8 mouse cellular contexts compared by ENCODE assay signal in genomic region chr6:134898095-134898965, GRCm38 (mm10). TPM values are rescaled to one million over a fixed set of nuclear protein-coding genes. Genes with fewer than 3 reads are reported as not detected.
DNase-seq lines count a peak whose midpoint lies in the region; ATAC-seq and TF ChIP-seq lines count a peak whose summit lies in the region.

TSS of gene Gpr19 (minus strand) at chr6:134898578.

- H3K27ac ChIP-seq in bone marrow, adult 2 months (ENCODE audit: control insufficient read depth, insufficient read depth, low read depth, low read length, poor library complexity) = peak within 1 kb of the TSS; percentile 99
- H3K27ac ChIP-seq in embryonic facial prominence, embryonic 15.5 days (replicated peaks) = peak within 1 kb of the TSS; percentile 100
- H3K27ac ChIP-seq in limb, embryonic 15.5 days = peak within 1 kb of the TSS; percentile 100
- H3K27ac ChIP-seq in midbrain, postnatal 0 days (ENCODE audit: low read depth, low read length) = peak within 1 kb of the TSS; percentile 99

- no peaks in the 10 kb centered on the region for H3K36me3 ChIP-seq in embryonic facial prominence, embryonic 15.5 days
- H3K36me3 ChIP-seq in limb, embryonic 15.5 days = no peaks in the 10 kb centered on the region
- no peaks in the 10 kb centered on the region for H3K36me3 ChIP-seq in midbrain, postnatal 0 days (ENCODE audit: insufficient read depth, low read length)

- peaks cover 4% of the 10 kb centered on the region; the same call in 1 of the 2 replicates for H3K4me1 ChIP-seq in bone marrow, adult 2 months (ENCODE audit: control insufficient read depth, insufficient read depth, low read length)
- peaks cover 8% of the 10 kb centered on the region for H3K4me1 ChIP-seq in embryonic facial prominence, embryonic 15.5 days
- peaks cover 6% of the 10 kb centered on the region; the same call in 1 of the 2 replicates for H3K4me1 ChIP-seq in limb, embryonic 15.5 days
- H3K4me1 ChIP-seq in midbrain, postnatal 0 days (ENCODE audit: insufficient read depth, low read length) = peaks cover 4% of the 10 kb centered on the region; the same call in 1 of the 2 replicates

- peak; percentile 93 for TF ChIP-seq POLR2A in bone marrow, adult 2 months (IDR thresholded peaks at IDR 0.05; ENCODE audit: borderline replicate concordance, control insufficient read depth, low read depth, low read length)

- peak within 1 kb of the TSS; percentile 71 for H3K4me2 ChIP-seq in embryonic facial prominence, embryonic 15.5 days (replicated peaks)
- H3K4me2 ChIP-seq in limb, embryonic 15.5 days = peak within 1 kb of the TSS; percentile 75
- H3K4me2 ChIP-seq in midbrain, postnatal 0 days (ENCODE audit: low read depth, low read length, poor library complexity, severe bottlenecking) = peak within 1 kb of the TSS; percentile 67

- peak; percentile 95 for ATAC-seq in embryonic facial prominence, embryonic 15.5 days (ENCODE audit: insufficient number of reproducible peaks, low FRiP score, low TSS enrichment, low read depth)
- ATAC-seq in limb, embryonic 15.5 days (ENCODE audit: insufficient number of reproducible peaks, low FRiP score, low TSS enrichment, low read depth) = peak; percentile 93
- ATAC-seq in midbrain, postnatal 0 days (ENCODE audit: low FRiP score) = peak; percentile 95

- peak; percentile 4; the same call in 1 of the 2 replicates for TF ChIP-seq CTCF in bone marrow, adult 2 months (IDR thresholded peaks at IDR 0.05; ENCODE audit: control insufficient read depth, insufficient read depth, low read length)
- peak; percentile 49 for TF ChIP-seq CTCF in midbrain, postnatal 0 days (IDR thresholded peaks at IDR 0.05)

- H3K27me3 ChIP-seq in embryonic facial prominence, embryonic 15.5 days = no peaks in the 10 kb centered on the region
- no peaks in the 10 kb centered on the region for H3K27me3 ChIP-seq in limb, embryonic 15.5 days
- no peaks in the 10 kb centered on the region for H3K27me3 ChIP-seq in midbrain, postnatal 0 days (ENCODE audit: insufficient read depth, low read length)

- WGBS in bone marrow, adult 2 months = under 1% methylated on average over 51 of the region's 51 CpGs
- under 1% methylated on average over 51 of the region's 51 CpGs for WGBS in embryonic facial prominence, embryonic 15.5 days
- under 1% methylated on average over 51 of the region's 51 CpGs for WGBS in limb, embryonic 15.5 days
- WGBS in midbrain, postnatal 0 days = under 1% methylated on average over 51 of the region's 51 CpGs

- peak within 1 kb of the TSS; percentile 91 for H3K4me3 ChIP-seq in bone marrow, adult 2 months (replicated peaks; ENCODE audit: control insufficient read depth, low read depth, low read length)
- peak within 1 kb of the TSS; percentile 69 for H3K4me3 ChIP-seq in embryonic facial prominence, embryonic 15.5 days (replicated peaks)
- H3K4me3 ChIP-seq in limb, embryonic 15.5 days = peak within 1 kb of the TSS; percentile 60
- peak within 1 kb of the TSS; percentile 60 for H3K4me3 ChIP-seq in midbrain, postnatal 0 days (ENCODE audit: low read depth, low read length)

- peak; percentile 92 for DNase-seq in 416B (ENCODE audit: low read depth)
- DNase-seq in heart, adult 9 months (ENCODE audit: low spot score in 2 of 2) = peak; percentile 92 to 93
- peak; percentile 92 for DNase-seq in kidney, adult 9 months
- peak; percentile 94 for DNase-seq in midbrain, postnatal 0 days (ENCODE audit: low spot score)
- peak; percentile 78 to 81 for DNase-seq in spleen, postnatal 36 days (ENCODE audit: low spot score in 2 of 2)

- no peaks in the 10 kb centered on the region for H3K9me3 ChIP-seq in embryonic facial prominence, embryonic 15.5 days (replicated peaks)
- H3K9me3 ChIP-seq in limb, embryonic 15.5 days = no peaks in the 10 kb centered on the region
- no peaks in the 10 kb centered on the region for H3K9me3 ChIP-seq in midbrain, postnatal 0 days (ENCODE audit: low read length)

- peak within 1 kb of the TSS; percentile 85 for H3K9ac ChIP-seq in embryonic facial prominence, embryonic 15.5 days
- peak within 1 kb of the TSS; percentile 89 for H3K9ac ChIP-seq in limb, embryonic 15.5 days
- peak within 1 kb of the TSS; percentile 95 for H3K9ac ChIP-seq in midbrain, postnatal 0 days (replicated peaks; ENCODE audit: low read length, poor library complexity, severe bottlenecking)

RNA-seq across cellular contexts. Expression of gene Gpr19, which starts in this region (rescaled TPM):
- polyA plus RNA-seq in bone marrow, adult 2 months (2011; ENCODE audit: insufficient read depth, insufficient read length, low replicate concordance, missing spikeins) = 6.9 and 16.6 TPM in 2 replicates
- 6.8 and 7.4 TPM in 2 replicates for polyA plus RNA-seq in embryonic facial prominence, embryonic 15.5 days (2015; fragmentation: Nextera tagmentation; extraction: Ambion mirVana)
- 7.2 and 7.7 TPM in 2 replicates for polyA plus RNA-seq in limb, embryonic 15.5 days (2015; fragmentation: Nextera tagmentation; extraction: Ambion mirVana)
- 32.1 and 34.2 TPM in 2 replicates for total RNA-seq in midbrain, postnatal 0 days (2014; rRNA removed)
- 38.5 and 41.6 TPM in 2 replicates for polyA plus RNA-seq in midbrain, postnatal 0 days (2015; fragmentation: Nextera tagmentation; extraction: Ambion mirVana)

Comparison
In these comparisons a context has a peak if more than half of its experiments do, and no peak if none do; other contexts are left out.
1. Peak in every context shown above with its lines: DNase-seq, ATAC-seq, H3K4me3 ChIP-seq and H3K27ac ChIP-seq.